Mouse (Mus musculus): ENCODE data around the gene Gm13278. TPM values are rescaled to one million over a fixed set of nuclear protein-coding genes. Genes with fewer than 3 reads are reported as not detected.

Gene Gm13278
- not detected for polyA plus RNA-seq (2017; shearing (Covaris generic))

DNA sequence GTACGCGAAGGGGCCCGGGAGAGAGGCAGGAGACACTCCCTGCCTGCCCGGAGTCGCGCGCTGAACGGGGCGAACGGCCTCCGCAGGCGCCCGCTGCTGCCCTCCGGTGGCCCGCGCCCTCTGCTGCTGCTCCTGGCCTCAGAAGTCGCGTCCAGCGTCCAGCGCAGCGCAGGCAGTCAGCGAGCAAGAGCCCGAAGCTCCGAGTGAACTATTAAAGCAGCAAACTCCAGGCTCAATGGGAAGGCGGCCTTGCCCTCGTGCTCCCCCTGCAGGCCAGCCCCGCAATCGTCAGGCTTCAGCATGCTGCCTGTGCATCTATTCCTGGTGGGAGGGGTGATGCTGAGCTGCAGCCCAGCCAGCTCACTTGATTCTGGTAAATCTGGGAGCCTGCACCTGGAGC lies at the start of gene Gm13278:
TSS of gene Gm13278 (plus strand) at position 301 of the 400 bp plus-strand sequence.

DNA sequence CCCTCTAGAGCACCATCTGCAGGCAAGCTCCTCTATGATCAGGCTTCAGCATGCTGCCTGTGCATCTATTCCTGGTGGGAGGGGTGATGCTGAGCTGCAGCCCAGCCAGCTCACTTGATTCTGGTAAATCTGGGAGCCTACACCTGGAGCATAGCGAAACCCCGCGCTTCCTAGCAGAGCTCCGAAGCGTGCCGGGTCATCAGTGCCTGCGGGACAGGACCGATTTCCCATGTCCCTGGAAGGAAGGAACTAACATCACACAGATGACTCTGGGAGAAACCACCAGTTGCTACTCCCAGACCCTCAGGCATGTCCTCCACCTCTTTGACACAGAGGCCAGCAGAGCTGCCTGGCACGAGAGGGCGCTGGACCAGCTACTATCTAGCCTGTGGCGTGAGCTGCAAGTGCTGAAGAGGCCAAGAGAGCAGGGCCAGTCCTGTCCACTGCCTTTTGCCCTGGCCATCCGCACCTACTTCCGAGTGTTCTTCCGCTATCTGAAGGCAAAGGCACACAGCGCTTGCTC lies 36.5 kb upstream of the Gm13278 start, which contains the start of gene Gm13271:
TSS of gene Gm13271 (plus strand) at position 51 of the 523 bp plus-strand sequence.

DNA sequence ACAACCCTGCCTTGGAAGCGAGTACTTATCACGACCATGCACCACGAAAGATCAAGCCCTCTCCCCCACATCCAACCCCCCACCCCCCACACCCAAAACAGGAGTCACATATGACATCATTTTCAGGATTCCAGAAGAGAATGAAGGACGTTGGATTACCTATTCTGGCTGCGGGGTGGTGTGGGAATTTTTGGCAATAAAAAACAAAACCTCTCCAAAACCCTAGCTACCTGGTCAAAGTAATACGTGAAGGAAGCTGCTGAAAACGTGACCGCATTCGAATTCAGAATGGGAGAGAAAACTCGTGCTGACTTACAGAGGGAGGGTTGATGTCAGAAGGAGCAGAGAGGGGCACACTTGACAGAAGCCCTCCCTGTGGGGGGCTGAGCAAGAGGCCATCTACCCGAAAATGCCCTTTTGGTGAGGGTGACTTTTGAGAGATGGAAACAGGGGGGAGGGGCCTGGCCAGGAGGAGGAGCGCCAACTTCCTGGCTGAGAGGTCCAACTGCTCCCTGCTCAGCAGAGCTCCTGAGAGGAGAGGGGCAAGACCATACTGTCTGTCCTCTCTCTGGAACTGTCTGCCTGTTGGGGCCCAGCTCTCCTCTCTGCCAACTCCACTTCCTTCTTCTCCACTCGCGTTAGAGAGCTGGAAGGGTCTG lies 31.6 kb upstream of the Gm13278 start, which contains the start of gene Gm13283:
TSS of gene Gm13283 (plus strand) at position 510 of the 659 bp plus-strand sequence.

DNA sequence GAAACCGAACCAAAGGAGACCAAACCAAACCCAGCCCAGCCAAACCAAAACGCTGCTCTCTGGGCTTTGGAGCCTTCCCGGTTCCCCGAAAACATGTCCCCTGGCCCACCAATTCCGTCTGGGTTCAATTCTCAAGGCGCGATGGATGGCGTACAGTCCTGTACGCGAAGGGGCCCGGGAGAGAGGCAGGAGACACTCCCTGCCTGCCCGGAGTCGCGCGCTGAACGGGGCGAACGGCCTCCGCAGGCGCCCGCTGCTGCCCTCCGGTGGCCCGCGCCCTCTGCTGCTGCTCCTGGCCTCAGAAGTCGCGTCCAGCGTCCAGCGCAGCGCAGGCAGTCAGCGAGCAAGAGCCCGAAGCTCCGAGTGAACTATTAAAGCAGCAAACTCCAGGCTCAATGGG lies 17.8 kb upstream of the Gm13278 start, which contains the start of gene Gm13290:
TSS of gene Gm13290 (plus strand) at position 301 of the 400 bp plus-strand sequence.

DNA sequence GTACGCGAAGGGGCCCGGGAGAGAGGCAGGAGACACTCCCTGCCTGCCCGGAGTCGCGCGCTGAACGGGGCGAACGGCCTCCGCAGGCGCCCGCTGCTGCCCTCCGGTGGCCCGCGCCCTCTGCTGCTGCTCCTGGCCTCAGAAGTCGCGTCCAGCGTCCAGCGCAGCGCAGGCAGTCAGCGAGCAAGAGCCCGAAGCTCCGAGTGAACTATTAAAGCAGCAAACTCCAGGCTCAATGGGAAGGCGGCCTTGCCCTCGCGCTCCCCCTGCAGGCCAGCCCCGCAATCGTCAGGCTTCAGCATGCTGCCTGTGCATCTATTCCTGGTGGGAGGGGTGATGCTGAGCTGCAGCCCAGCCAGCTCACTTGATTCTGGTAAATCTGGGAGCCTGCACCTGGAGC lies 14.7 kb upstream of the Gm13278 start, which contains the start of gene Gm13289:
TSS of gene Gm13289 (plus strand) at position 301 of the 400 bp plus-strand sequence.

DNA sequence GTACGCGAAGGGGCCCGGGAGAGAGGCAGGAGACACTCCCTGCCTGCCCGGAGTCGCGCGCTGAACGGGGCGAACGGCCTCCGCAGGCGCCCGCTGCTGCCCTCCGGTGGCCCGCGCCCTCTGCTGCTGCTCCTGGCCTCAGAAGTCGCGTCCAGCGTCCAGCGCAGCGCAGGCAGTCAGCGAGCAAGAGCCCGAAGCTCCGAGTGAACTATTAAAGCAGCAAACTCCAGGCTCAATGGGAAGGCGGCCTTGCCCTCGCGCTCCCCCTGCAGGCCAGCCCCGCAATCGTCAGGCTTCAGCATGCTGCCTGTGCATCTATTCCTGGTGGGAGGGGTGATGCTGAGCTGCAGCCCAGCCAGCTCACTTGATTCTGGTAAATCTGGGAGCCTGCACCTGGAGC lies 11.8 kb upstream of the Gm13278 start, which contains the start of gene Gm13272:
TSS of gene Gm13272 (plus strand) at position 301 of the 400 bp plus-strand sequence.

DNA sequence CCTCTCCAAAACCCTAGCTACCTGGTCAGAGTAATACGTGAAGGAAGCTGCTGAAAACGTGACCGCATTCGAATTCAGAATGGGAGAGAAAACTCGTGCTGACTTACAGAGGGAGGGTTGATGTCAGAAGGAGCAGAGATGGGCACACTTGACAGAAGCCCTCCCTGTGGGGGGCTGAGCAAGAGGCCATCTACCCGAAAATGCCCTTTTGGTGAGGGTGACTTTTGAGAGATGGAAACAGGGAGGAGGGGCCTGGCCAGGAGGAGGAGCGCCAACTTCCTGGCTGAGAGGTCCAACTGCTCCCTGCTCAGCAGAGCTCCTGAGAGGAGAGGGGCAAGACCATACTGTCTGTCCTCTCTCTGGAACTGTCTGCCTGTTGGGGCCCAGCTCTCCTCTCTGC lies 9.5 kb upstream of the Gm13278 start, which contains the start of gene Ifnz:
TSS of gene Ifnz (plus strand) at position 301 of the 400 bp plus-strand sequence.

DNA sequence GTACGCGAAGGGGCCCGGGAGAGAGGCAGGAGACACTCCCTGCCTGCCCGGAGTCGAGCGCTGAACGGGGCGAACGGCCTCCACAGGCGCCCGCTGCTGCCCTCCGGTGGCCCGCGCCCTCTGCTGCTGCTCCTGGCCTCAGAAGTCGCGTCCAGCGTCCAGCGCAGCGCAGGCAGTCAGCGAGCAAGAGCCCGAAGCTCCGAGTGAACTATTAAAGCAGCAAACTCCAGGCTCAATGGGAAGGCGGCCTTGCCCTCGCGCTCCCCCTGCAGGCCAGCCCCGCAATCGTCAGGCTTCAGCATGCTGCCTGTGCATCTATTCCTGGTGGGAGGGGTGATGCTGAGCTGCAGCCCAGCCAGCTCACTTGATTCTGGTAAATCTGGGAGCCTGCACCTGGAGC lies 5.9 kb upstream of the Gm13278 start, which contains the start of gene Gm13276:
TSS of gene Gm13276 (plus strand) at position 301 of the 400 bp plus-strand sequence.

DNA sequence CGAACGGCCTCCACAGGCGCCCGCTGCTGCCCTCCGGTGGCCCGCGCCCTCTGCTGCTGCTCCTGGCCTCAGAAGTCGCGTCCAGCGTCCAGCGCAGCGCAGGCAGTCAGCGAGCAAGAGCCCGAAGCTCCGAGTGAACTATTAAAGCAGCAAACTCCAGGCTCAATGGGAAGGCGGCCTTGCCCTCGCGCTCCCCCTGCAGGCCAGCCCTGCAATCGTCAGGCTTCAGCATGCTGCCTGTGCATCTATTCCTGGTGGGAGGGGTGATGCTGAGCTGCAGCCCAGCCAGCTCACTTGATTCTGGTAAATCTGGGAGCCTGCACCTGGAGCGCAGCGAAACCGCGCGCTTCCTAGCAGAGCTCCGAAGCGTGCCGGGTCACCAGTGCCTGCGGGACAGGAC lies 2.9 kb upstream of the Gm13278 start, which contains the start of gene Gm13277:
TSS of gene Gm13277 (plus strand) at position 231 of the 400 bp plus-strand sequence.

DNA sequence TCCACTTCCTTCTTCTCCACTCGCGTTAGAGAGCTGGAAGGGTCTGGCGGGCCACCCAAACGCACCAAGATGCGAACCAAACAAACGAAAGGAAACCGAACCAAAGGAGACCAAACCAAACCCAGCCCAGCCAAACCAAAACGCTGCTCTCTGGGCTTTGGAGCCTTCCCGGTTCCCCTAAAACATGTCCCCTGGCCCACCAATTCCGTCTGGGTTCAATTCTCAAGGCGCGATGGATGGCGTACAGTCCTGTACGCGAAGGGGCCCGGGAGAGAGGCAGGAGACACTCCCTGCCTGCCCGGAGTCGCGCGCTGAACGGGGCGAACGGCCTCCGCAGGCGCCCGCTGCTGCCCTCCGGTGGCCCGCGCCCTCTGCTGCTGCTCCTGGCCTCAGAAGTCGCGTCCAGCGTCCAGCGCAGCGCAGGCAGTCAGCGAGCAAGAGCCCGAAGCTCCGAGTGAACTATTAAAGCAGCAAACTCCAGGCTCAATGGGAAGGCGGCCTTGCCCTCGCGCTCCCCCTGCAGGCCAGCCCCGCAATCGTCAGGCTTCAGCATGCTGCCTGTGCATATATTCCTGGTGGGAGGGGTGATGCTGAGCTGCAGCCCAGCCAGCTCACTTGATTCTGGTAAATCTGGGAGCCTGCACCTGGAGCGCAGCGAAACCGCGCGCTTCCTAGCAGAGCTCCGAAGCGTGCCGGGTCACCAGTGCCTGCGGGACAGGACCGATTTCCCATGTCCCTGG lies 2.8 kb downstream of the Gm13278 start, which contains the start of gene Gm13275:
TSS of gene Gm13275 (plus strand) at position 552 of the 740 bp plus-strand sequence.

DNA sequence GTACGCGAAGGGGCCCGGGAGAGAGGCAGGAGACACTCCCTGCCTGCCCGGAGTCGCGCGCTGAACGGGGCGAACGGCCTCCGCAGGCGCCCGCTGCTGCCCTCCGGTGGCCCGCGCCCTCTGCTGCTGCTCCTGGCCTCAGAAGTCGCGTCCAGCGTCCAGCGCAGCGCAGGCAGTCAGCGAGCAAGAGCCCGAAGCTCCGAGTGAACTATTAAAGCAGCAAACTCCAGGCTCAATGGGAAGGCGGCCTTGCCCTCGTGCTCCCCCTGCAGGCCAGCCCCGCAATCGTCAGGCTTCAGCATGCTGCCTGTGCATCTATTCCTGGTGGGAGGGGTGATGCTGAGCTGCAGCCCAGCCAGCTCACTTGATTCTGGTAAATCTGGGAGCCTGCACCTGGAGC lies 5.7 kb downstream of the Gm13278 start, which contains the start of gene Gm13279:
TSS of gene Gm13279 (plus strand) at position 301 of the 400 bp plus-strand sequence.

DNA sequence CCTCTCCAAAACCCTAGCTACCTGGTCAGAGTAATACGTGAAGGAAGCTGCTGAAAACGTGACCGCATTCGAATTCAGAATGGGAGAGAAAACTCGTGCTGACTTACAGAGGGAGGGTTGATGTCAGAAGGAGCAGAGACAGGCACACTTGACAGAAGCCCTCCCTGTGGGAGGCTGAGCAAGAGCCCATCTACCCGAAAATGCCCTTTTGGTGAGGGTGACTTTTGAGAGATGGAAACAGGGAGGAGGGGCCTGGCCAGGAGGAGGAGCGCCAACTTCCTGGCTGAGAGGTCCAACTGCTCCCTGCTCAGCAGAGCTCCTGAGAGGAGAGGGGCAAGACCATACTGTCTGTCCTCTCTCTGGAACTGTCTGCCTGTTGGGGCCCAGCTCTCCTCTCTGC lies 8.0 kb downstream of the Gm13278 start, which contains the start of gene Gm13285:
TSS of gene Gm13285 (plus strand) at position 301 of the 400 bp plus-strand sequence.

DNA sequence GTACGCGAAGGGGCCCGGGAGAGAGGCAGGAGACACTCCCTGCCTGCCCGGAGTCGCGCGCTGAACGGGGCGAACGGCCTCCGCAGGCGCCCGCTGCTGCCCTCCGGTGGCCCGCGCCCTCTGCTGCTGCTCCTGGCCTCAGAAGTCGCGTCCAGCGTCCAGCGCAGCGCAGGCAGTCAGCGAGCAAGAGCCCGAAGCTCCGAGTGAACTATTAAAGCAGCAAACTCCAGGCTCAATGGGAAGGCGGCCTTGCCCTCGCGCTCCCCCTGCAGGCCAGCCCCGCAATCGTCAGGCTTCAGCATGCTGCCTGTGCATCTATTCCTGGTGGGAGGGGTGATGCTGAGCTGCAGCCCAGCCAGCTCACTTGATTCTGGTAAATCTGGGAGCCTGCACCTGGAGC lies 11.6 kb downstream of the Gm13278 start, which contains the start of gene Gm13287:
TSS of gene Gm13287 (plus strand) at position 301 of the 400 bp plus-strand sequence.

DNA sequence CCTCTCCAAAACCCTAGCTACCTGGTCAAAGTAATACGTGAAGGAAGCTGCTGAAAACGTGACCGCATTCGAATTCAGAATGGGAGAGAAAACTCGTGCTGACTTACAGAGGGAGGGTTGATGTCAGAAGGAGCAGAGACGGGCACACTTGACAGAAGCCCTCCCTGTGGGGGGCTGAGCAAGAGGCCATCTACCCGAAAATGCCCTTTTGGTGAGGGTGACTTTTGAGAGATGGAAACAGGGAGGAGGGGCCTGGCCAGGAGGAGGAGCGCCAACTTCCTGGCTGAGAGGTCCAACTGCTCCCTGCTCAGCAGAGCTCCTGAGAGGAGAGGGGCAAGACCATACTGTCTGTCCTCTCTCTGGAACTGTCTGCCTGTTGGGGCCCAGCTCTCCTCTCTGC lies 13.9 kb downstream of the Gm13278 start, which contains the start of gene Gm13288:
TSS of gene Gm13288 (plus strand) at position 301 of the 400 bp plus-strand sequence.

DNA sequence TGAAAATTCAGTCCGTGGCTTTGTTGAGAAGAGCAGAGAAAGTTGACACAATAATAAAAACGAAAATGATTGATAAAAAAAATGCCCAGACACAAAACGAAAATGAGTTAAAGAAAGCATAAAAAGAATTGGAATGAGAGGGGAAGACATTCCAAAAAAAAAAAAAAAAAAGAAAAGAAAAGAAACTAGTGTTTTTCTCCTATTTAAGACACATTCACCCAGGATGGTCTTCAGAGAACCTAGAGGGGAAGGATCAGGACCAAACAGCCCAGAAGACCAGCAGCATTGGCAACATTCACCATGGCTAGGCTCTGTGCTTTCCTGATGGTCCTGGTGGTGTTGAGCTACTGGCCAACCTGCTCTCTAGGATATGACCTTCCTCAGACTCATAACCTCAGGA lies 24.6 kb downstream of the Gm13278 start, which contains the start of gene Ifna7:
TSS of gene Ifna7 (plus strand) at position 301 of the 400 bp plus-strand sequence.

DNA sequence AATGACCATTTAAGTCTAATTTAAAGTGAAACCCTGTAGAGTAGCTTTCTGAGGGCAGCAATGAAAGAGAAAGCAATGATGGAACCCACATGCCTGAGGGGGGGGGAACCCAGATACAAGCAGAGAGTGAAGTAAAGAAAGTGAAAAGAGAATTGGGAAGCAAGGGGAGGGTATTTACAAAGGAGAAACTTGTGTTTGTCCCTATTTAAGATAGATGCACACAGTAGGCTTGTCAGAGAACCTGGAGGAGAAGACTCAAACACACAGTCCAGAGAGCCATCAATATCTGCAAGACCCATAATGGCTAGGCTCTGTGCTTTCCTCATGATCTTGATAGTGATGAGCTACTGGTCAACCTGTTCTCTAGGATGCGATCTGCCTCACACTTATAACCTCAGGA lies 28.3 kb downstream of the Gm13278 start, which contains the start of gene Ifna11:
TSS of gene Ifna11 (plus strand) at position 301 of the 400 bp plus-strand sequence.

DNA sequence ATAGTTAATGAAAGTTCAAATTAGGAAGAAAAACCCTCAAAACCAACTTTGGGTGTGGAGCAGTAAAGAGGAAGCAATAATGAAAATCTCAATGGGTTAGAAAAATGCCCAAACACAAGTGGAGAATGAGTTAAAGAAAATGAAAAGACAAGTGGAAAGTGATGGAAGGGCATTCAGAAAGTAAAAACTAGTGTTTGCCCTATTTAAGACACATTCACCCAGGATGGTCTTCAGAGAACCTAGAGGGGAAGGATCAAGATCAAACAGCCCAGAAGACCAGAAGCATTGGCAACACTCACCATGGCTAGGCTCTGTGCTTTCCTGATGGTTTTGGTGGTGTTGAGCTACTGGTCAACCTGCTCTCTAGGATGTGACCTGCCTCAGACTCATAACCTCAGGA lies 35.8 kb downstream of the Gm13278 start, which contains the start of gene Ifna6:
TSS of gene Ifna6 (plus strand) at position 301 of the 400 bp plus-strand sequence.

DNA sequence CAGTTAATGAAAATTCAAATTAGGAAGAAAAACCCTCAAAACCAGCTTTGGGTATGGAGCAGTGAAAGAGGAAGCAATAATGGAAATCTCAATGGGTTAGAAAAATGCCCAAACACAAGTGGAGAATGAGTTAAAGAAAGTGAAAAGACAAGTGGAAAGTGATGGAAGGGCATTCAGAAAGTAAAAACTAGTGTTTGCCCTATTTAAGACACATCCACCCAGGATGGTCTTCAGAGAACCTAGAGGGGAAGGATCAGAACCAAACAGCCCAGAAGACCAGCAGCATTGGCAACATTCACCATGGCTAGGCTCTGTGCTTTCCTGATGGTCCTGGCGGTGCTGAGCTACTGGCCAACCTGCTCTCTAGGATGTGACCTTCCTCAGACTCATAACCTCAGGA lies 43.9 kb downstream of the Gm13278 start, which contains the start of gene Ifna5:
TSS of gene Ifna5 (plus strand) at position 301 of the 400 bp plus-strand sequence.

DNA sequence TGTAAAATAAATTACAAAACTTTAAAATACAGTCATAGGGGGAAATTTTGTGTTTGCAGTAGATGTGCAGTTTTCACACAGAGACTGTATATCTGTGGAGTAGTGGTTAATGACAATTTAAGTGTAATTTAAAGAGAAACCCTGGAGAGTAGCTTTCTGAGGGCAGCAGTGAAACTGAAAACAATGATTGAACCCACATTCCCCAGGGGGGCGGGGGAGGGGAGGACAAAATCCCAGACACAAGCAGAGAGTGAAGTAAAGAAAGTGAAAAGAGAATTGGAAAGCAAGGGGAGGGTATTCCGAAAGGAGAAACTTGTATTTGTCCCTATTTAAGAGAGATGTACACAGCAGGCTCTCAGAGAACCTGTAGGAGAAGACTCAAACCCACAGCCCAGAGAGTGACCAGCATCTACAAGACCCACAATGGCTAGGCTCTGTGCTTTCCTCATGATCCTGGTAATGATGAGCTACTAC lies 50.1 kb downstream of the Gm13278 start, which contains the start of gene Ifna4:
TSS of gene Ifna4 (plus strand) at position 424 of the 474 bp plus-strand sequence.

